Mouse (Mus musculus): Measurements from ENCODE around the gene Zhx3. TPM values are rescaled to one million over a fixed set of nuclear protein-coding genes. Genes with fewer than 3 reads are reported as not detected.

Gene Zhx3
- polyA plus RNA-seq, 2 experiments = 6.5 to 13.7 TPM

DNA sequence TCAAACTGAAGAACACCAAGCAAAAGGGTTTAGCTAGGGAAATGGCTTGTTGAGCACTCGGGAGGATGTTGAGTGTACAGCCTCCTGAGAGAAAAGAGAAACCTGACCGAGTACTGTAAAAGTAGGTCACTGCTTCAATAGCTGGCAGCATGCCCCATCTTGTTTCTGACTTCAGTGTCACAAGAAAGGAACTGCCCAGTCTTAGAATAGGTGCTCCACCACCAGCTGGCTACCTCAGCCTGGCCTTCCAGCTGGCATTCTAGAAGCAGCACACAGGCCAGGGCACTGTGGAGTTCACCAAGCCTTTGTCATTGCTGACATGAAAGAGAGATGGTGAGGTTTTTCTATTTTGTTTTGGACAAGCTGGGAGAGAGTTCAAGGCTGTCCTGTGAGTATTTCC, 75.8 kb downstream of the Zhx3 start:
- Histone ChIP-seq H3K9me3 (ENCODE audit: control insufficient read depth, low read length) (no peaks in the 10 kb centered on the region), H3K27ac (replicated peaks; ENCODE audit: low read depth, low read length) (no peak overlapping the region), H3K36me3 (ENCODE audit: control insufficient read depth, insufficient read depth, low read length) (no peaks in the 10 kb centered on the region), H3K9ac (ENCODE audit: low read depth, low read length, severe bottlenecking) (no peak overlapping the region), H3K27me3 (ENCODE audit: control insufficient read depth, insufficient read depth, low read length) (no peaks in the 10 kb centered on the region), H3K4me3 (replicated peaks; ENCODE audit: low read length) (no peak overlapping the region), H3K4me1 (ENCODE audit: control insufficient read depth, insufficient read depth, low read length) (no peaks in the 10 kb centered on the region), H3K4me2 (replicated peaks; ENCODE audit: low read depth, low read length, severe bottlenecking) (no peak overlapping the region)
- ATAC-seq (ENCODE audit: low FRiP score, low read depth) (no peak), DNase-seq (ENCODE audit: low spot score) (no peak)
- WGBS = 67% methylated on average over 2 of the region's 2 CpGs
- no peak for TF ChIP-seq POLR2A (IDR thresholded peaks at IDR 0.05; ENCODE audit: borderline replicate concordance, extremely low read depth, insufficient read depth, insufficient read length)

DNA sequence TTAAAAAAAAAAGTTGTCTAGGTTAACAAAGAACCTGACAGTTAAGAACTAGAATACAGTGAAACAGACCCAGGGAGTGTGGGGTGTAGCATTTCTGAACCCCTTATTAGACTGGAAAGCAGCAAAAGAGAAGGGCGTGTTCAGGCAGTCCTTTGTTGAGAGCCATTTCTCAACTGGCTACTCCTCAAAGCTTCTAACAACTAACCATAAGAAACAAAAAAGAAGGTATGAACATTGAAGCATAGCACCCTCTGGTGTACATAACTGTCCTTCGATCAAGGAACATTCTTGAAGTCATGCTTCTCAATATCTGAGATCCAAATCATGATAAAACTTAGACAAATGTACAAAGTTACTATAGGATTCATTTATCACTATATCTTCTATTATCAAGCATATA, 79.7 kb downstream of the Zhx3 start:
- 69% methylated on average over 2 of the region's 2 CpGs for WGBS
- TF ChIP-seq POLR2A (IDR thresholded peaks at IDR 0.05; ENCODE audit: borderline replicate concordance, extremely low read depth, insufficient read depth, insufficient read length) = no peak

DNA sequence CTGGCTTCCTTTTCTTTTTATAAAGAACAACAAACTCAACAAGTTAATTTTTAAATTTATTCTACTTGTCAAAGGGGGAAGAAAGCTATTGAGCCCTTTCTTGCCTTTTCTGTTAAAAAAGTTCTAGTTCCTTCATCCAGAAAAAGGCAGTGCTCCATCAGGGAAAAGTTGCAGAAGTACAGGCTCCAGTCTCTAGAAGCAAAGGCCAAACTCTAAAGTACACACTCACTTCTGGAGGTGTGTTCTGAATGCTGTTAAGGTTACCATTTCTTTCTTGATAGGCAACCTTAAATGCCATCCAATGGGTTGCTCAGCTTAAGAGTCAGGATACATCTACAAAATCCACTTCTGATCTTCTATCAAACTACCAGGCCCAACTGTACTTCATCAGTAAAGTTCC, 83.1 kb downstream of the Zhx3 start:
- no peak overlapping the region for H3K9ac ChIP-seq (ENCODE audit: low read depth, low read length, severe bottlenecking)
- H3K4me1 ChIP-seq (ENCODE audit: control insufficient read depth, insufficient read depth, low read length) = peaks cover 5% of the 10 kb centered on the region
- H3K4me2 ChIP-seq (replicated peaks; ENCODE audit: low read depth, low read length, severe bottlenecking) = no peak overlapping the region
- ATAC-seq (ENCODE audit: low FRiP score, low read depth) (no peak), DNase-seq (ENCODE audit: low spot score) (no peak)
- no peak for TF ChIP-seq POLR2A (IDR thresholded peaks at IDR 0.05; ENCODE audit: borderline replicate concordance, extremely low read depth, insufficient read depth, insufficient read length)
- H3K27ac ChIP-seq (replicated peaks; ENCODE audit: low read depth, low read length) = no peak overlapping the region
- no peaks in the 10 kb centered on the region for H3K27me3 ChIP-seq (ENCODE audit: control insufficient read depth, insufficient read depth, low read length)
- H3K36me3 ChIP-seq (ENCODE audit: control insufficient read depth, insufficient read depth, low read length) = no peaks in the 10 kb centered on the region
- H3K4me3 ChIP-seq (replicated peaks; ENCODE audit: low read length) = no peak overlapping the region
- H3K9me3 ChIP-seq (ENCODE audit: control insufficient read depth, low read length) = no peaks in the 10 kb centered on the region

More for the DNA sequence above, 79.7 kb downstream of the Zhx3 start:
- Histone ChIP-seq H3K9ac (ENCODE audit: low read depth, low read length, severe bottlenecking) (no peak overlapping the region), H3K4me1 (ENCODE audit: control insufficient read depth, insufficient read depth, low read length) (no peaks in the 10 kb centered on the region), H3K4me2 (replicated peaks; ENCODE audit: low read depth, low read length, severe bottlenecking) (no peak overlapping the region), H3K27me3 (ENCODE audit: control insufficient read depth, insufficient read depth, low read length) (no peaks in the 10 kb centered on the region), H3K27ac (replicated peaks; ENCODE audit: low read depth, low read length) (no peak overlapping the region), H3K36me3 (ENCODE audit: control insufficient read depth, insufficient read depth, low read length) (no peaks in the 10 kb centered on the region), H3K4me3 (replicated peaks; ENCODE audit: low read length) (no peak overlapping the region), H3K9me3 (ENCODE audit: control insufficient read depth, low read length) (no peaks in the 10 kb centered on the region)
- DNase-seq (ENCODE audit: low spot score) (no peak), ATAC-seq (ENCODE audit: low FRiP score, low read depth) (no peak)

DNA sequence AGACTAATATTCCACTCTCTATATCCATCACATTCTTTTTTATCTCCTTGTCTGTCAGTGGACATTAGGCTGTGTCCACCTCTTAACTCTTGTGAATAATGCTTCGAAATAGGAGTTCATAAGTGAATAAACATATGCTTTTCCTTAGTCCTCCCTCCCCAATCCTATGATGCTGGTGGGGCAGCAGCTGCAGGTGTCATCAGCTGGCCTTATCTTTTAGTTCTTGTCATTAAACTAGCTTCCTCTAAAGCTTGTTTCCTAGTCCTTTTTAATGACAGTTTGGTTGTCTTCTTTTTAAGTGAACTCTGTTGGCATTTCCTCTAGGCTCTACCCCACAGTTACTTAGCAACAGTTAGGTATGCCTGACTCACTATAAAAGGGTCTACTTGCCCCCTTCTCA, 83.8 kb downstream of the Zhx3 start:
- Histone ChIP-seq H3K27me3 (ENCODE audit: control insufficient read depth, insufficient read depth, low read length) (no peaks in the 10 kb centered on the region), H3K4me3 (replicated peaks; ENCODE audit: low read length) (no peak overlapping the region), H3K36me3 (ENCODE audit: control insufficient read depth, insufficient read depth, low read length) (no peaks in the 10 kb centered on the region), H3K4me1 (ENCODE audit: control insufficient read depth, insufficient read depth, low read length) (peaks cover 5% of the 10 kb centered on the region), H3K27ac (replicated peaks; ENCODE audit: low read depth, low read length) (no peak overlapping the region), H3K9me3 (ENCODE audit: control insufficient read depth, low read length) (no peaks in the 10 kb centered on the region), H3K9ac (ENCODE audit: low read depth, low read length, severe bottlenecking) (no peak overlapping the region), H3K4me2 (replicated peaks; ENCODE audit: low read depth, low read length, severe bottlenecking) (no peak overlapping the region)
- no peak for DNase-seq (ENCODE audit: low spot score)
- no peak for ATAC-seq (ENCODE audit: low FRiP score, low read depth)
- WGBS = 96% methylated on average over 1 of the region's 1 CpGs
- TF ChIP-seq POLR2A (IDR thresholded peaks at IDR 0.05; ENCODE audit: borderline replicate concordance, extremely low read depth, insufficient read depth, insufficient read length) = no peak

DNA sequence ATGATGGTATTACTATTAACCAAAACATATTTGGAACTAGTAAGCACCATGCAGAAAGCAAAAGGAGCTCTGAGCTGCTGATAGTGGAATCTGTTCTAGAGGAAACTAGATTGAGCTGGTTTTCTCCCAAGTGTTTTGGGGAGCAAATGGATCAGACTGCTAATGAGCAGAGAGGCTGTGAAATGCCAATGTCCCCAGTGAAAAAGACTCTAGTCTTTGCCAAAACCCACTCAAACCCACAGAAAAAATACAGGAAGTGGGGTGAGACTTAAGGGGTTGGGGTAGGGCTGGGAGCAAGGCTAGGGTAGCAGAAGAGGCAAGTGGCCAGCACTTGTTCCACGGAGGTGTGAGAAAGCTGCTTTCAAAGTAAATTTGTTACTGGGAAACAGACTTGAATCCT, 86.5 kb downstream of the Zhx3 start:
- 71% methylated on average over 1 of the region's 1 CpGs for WGBS
- ATAC-seq (ENCODE audit: low FRiP score, low read depth) (no peak), DNase-seq (ENCODE audit: low spot score) (no peak)
- no peak overlapping the region for H3K27ac ChIP-seq (replicated peaks; ENCODE audit: low read depth, low read length)
- TF ChIP-seq POLR2A (IDR thresholded peaks at IDR 0.05; ENCODE audit: borderline replicate concordance, extremely low read depth, insufficient read depth, insufficient read length) = no peak
- H3K9me3 ChIP-seq (ENCODE audit: control insufficient read depth, low read length) = no peaks in the 10 kb centered on the region
- H3K4me1 ChIP-seq (ENCODE audit: control insufficient read depth, insufficient read depth, low read length) = peaks cover 5% of the 10 kb centered on the region
- no peak overlapping the region for H3K4me2 ChIP-seq (replicated peaks; ENCODE audit: low read depth, low read length, severe bottlenecking)
- H3K9ac ChIP-seq (ENCODE audit: low read depth, low read length, severe bottlenecking) = no peak overlapping the region
- peaks cover 2% of the 10 kb centered on the region; the same call in 1 of the 2 replicates for H3K36me3 ChIP-seq (ENCODE audit: control insufficient read depth, insufficient read depth, low read length)
- no peaks in the 10 kb centered on the region for H3K27me3 ChIP-seq (ENCODE audit: control insufficient read depth, insufficient read depth, low read length)
- no peak overlapping the region for H3K4me3 ChIP-seq (replicated peaks; ENCODE audit: low read length)

DNA sequence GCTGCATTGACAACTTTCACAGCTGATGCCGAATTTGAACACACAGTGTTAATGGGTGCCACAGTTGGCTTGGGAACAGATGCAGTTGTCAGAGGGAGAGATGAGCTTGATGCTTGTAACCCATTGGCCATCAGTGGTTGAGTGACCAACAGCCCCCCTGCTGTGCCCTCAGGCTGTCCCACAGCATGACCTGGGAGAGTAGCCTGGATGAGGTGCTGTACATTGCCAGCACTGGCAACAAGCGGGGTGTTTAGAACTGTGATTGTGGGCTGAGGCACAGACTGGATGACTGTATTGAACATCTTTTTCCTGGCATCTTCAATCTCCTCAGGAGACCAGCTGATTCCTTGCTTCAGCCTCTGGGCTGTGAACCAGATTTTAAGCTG, 92.0 kb downstream of the Zhx3 start:
- DNase-seq (ENCODE audit: low spot score) (no peak), ATAC-seq (ENCODE audit: low FRiP score, low read depth) (no peak)
- Histone ChIP-seq H3K27ac (replicated peaks; ENCODE audit: low read depth, low read length) (no peak overlapping the region), H3K4me1 (ENCODE audit: control insufficient read depth, insufficient read depth, low read length) (no peaks in the 10 kb centered on the region), H3K36me3 (ENCODE audit: control insufficient read depth, insufficient read depth, low read length) (peaks cover 21% of the 10 kb centered on the region), H3K27me3 (ENCODE audit: control insufficient read depth, insufficient read depth, low read length) (no peaks in the 10 kb centered on the region), H3K4me3 (replicated peaks; ENCODE audit: low read length) (no peak overlapping the region), H3K9ac (ENCODE audit: low read depth, low read length, severe bottlenecking) (no peak overlapping the region), H3K9me3 (ENCODE audit: control insufficient read depth, low read length) (no peaks in the 10 kb centered on the region), H3K4me2 (replicated peaks; ENCODE audit: low read depth, low read length, severe bottlenecking) (no peak overlapping the region)
- WGBS = 93% methylated on average over 2 of the region's 2 CpGs
- no peak for TF ChIP-seq POLR2A (IDR thresholded peaks at IDR 0.05; ENCODE audit: borderline replicate concordance, extremely low read depth, insufficient read depth, insufficient read length)

All from limb, embryonic 14.5 days (tissue).